Mouse (Mus musculus) retina, adult 2 months (tissue): Measurements from ENCODE around the gene Nol3.

Experiments used
- DNase-seq: peaks from one replicate; pipeline ENCODE4 v3.0.0-alpha.2; 2012; ENCODE audit warnings: low read depth, low spot score

The Nol3 gene

GRCm38 (mm10) chr8:105263244-105263912 lies 12.6 kb upstream of the Nol3 start:
- no peak for DNase-seq

GRCm38 (mm10) chr8:105264024-105264982 lies 11.6 kb upstream of the Nol3 start, which contains the start of the genes Tradd and Fbxl8:
Tradd (minus strand) TSS chr8:105264609.
Fbxl8 (plus strand) TSS chr8:105264648.
- DNase-seq = no peak

GRCm38 (mm10) chr8:105265128-105265527 lies 10.8 kb upstream of the Nol3 start:
- DNase-seq = no peak

GRCm38 (mm10) chr8:105266775-105267174 lies 9.2 kb upstream of the Nol3 start:
- DNase-seq = no peak

- no peak for DNase-seq
Measured at GRCm38 (mm10) chr8:105268342-105269074, 7.4 kb upstream of the Nol3 start.

GRCm38 (mm10) chr8:105269075-105269458 lies 6.9 kb upstream of the Nol3 start:
- no peak for DNase-seq

- DNase-seq = no peak
Measured at GRCm38 (mm10) chr8:105269461-105269947, 6.4 kb upstream of the Nol3 start, which contains the start of gene Hsf4. Hsf4 (plus strand) TSS chr8:105269801.

GRCm38 (mm10) chr8:105270101-105270915 lies 5.6 kb upstream of the Nol3 start:
- DNase-seq = no peak

- DNase-seq = no peak
Measured at GRCm38 (mm10) chr8:105270916-105271186, 5.1 kb upstream of the Nol3 start.

GRCm38 (mm10) chr8:105275387-105275786 lies 553 bp upstream of the Nol3 start:
- DNase-seq = no peak

- DNase-seq = no peak
Measured at GRCm38 (mm10) chr8:105276292-105277120, 566 bp downstream of the Nol3 start.

GRCm38 (mm10) chr8:105278911-105279334 lies 3.0 kb downstream of the Nol3 start:
- DNase-seq = no peak

- DNase-seq = no peak
Measured at GRCm38 (mm10) chr8:105280567-105280966, 4.6 kb downstream of the Nol3 start.

- DNase-seq = no peak
Measured at GRCm38 (mm10) chr8:105281821-105282220, 5.9 kb downstream of the Nol3 start.

- DNase-seq = no peak
Measured at GRCm38 (mm10) chr8:105282239-105282638, 6.3 kb downstream of the Nol3 start.

- no peak for DNase-seq
Measured at GRCm38 (mm10) chr8:105283074-105283473, 7.1 kb downstream of the Nol3 start.

- no peak for DNase-seq
Measured at GRCm38 (mm10) chr8:105285514-105285913, 9.6 kb downstream of the Nol3 start.

GRCm38 (mm10) chr8:105286907-105287306 lies 11.0 kb downstream of the Nol3 start:
- DNase-seq = no peak

GRCm38 (mm10) chr8:105288231-105288630 lies 12.3 kb downstream of the Nol3 start:
- no peak for DNase-seq
